Mouse (Mus musculus): ENCODE results near the gene Fam20a. TPM values are rescaled to one million over a fixed set of nuclear protein-coding genes. Genes with fewer than 3 reads are reported as not detected.

The Fam20a gene
- polyA plus RNA-seq (2014; fragmentation: Nextera tagmentation; extraction: Ambion mirVana), result 1.5 and 1.9 TPM in 2 replicates

DNA sequence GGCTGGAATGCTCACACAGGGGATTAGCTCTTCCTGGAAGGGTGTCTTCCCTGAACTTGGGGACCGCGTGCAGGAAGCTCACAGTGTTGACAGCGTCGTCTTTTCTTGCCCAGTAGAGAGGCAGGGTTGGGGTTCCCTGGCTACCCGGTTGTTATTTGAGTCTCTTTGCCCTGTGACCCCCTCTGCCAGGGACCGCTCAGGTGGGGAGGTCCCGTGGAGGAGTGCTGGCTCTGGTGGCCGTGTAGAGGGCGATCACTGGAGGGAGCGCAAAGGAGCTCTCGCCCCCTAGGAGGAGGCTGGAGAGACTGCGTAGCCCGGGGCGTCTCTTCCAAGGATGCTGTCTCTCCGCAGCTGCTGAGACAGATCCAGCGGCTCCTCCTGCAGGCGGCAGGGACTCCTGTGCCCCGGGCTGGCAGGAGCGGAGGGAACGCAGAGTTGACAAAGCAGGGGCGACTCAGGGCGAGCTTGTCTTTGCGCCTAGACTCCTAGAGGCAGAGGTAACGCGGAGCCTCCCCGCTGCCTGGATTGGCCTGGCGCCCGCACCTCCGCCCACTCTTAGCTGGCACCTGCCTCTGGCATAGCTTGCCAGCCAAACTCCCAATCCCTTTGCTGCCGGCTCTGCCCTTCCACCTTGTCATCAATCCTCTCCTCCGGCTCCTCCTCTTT lies at the start of gene Fam20a:
Gene Fam20a, minus strand, starts transcription at position 499 of the 666 bp plus-strand sequence.
- Histone ChIP-seq H3K4me2 (replicated peaks; ENCODE audit: low read depth, low read length) (peak within 1 kb of the TSS; percentile 96), H3K27me3 (ENCODE audit: control insufficient read depth, insufficient read depth, low read length) (peaks cover 6% of the 10 kb centered on the region), H3K4me1 (ENCODE audit: control insufficient read depth, insufficient read depth, low read length) (peaks cover 15% of the 10 kb centered on the region; the same call in 1 of the 2 replicates), H3K9ac (ENCODE audit: low read depth, low read length) (peak within 1 kb of the TSS; percentile 50), H3K4me3 (ENCODE audit: low read length) (peak within 1 kb of the TSS; percentile 46), H3K27ac (ENCODE audit: low read depth, low read length) (peak within 1 kb of the TSS; percentile 19; the same call in 1 of the 2 replicates), H3K9me3 (ENCODE audit: control insufficient read depth, low read length) (peaks cover 3% of the 10 kb centered on the region; the same call in 1 of the 2 replicates), H3K36me3 (ENCODE audit: control insufficient read depth, insufficient read depth, low read length) (no peaks in the 10 kb centered on the region)
- ATAC-seq (ENCODE audit: low FRiP score, low TSS enrichment), result peak; percentile 78
- WGBS, result 1% methylated on average over 28 of the region's 31 CpGs

DNA sequence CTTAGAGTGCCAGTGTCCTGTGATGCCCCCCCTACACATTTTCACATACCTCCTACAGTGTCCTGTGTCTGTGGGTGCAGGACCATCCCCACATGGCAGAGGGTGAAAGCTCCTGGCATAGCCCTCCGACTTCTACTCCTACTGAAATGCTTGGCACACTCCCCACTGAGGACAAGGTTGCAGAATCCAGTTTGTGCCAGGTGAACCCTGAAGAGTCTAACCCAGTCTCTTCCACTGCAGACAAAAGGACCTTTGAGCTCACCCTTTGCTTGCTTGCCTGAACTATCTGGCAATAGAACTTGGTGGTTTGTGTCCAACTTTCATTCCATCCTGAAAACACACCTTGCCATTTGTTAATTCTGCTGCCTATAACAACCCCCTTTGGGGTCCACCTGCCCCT lies 49.3 kb upstream of the Fam20a start:
- H3K4me3 ChIP-seq (ENCODE audit: low read length), result no peak overlapping the region
- no peak for ATAC-seq (ENCODE audit: low FRiP score, low TSS enrichment)
- no peaks in the 10 kb centered on the region for H3K36me3 ChIP-seq (ENCODE audit: control insufficient read depth, insufficient read depth, low read length)
- no peak overlapping the region for H3K27ac ChIP-seq (ENCODE audit: low read depth, low read length)
- no peaks in the 10 kb centered on the region for H3K4me1 ChIP-seq (ENCODE audit: control insufficient read depth, insufficient read depth, low read length)
- H3K27me3 ChIP-seq (ENCODE audit: control insufficient read depth, insufficient read depth, low read length), result no peaks in the 10 kb centered on the region
- H3K4me2 ChIP-seq (replicated peaks; ENCODE audit: low read depth, low read length), result no peak overlapping the region
- WGBS, result 80% methylated on average over 1 of the region's 1 CpGs
- H3K9ac ChIP-seq (ENCODE audit: low read depth, low read length), result no peak overlapping the region
- H3K9me3 ChIP-seq (ENCODE audit: control insufficient read depth, low read length), result no peaks in the 10 kb centered on the region

DNA sequence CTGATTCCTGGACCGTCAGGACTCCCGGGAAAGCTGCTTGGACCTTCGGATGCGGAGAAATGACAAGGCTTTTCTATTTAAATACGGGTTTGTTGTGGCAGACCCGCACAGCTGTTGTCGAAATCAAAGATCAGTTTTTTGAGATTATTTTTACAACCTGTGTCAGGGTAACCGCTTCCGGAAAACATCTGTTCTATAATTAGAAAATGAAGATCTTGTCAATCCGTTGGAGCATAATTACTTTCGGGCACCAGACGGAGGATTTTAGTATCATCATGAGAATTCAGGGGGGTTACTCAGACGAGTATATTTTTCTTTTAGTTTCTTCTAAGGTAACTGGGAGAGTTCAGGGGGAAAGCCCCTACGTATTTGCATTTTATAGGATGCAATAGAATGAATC lies 48.1 kb upstream of the Fam20a start:
- Histone ChIP-seq H3K27me3 (ENCODE audit: control insufficient read depth, insufficient read depth, low read length) (no peaks in the 10 kb centered on the region), H3K4me3 (ENCODE audit: low read length) (no peak overlapping the region), H3K36me3 (ENCODE audit: control insufficient read depth, insufficient read depth, low read length) (no peaks in the 10 kb centered on the region), H3K9me3 (ENCODE audit: control insufficient read depth, low read length) (no peaks in the 10 kb centered on the region), H3K27ac (ENCODE audit: low read depth, low read length) (no peak overlapping the region), H3K4me2 (replicated peaks; ENCODE audit: low read depth, low read length) (no peak overlapping the region), H3K9ac (ENCODE audit: low read depth, low read length) (no peak overlapping the region), H3K4me1 (ENCODE audit: control insufficient read depth, insufficient read depth, low read length) (no peaks in the 10 kb centered on the region)
- 66% methylated on average over 14 of the region's 14 CpGs for WGBS
- ATAC-seq (ENCODE audit: low FRiP score, low TSS enrichment), result no peak

DNA sequence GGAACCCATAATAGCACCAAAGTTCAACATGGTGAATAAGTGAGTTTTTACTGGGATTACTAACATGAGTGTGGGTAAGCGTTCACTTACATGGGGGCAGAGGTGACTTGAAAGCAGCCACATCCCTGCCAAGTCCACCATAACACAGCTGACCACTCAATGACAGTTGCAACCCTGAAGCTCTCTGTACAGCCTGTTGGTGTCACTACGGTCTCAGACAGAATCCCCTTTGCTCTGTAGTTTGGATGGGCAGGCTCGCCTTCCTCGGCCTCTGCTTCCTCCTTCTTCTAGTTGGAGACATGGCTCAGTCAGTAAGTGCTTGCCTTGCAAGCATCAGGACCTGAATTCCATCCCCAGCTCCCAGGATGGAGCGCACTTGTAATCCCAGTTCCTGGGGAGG lies 47.0 kb upstream of the Fam20a start:
- 74% methylated on average over 5 of the region's 5 CpGs for WGBS
- Histone ChIP-seq H3K27me3 (ENCODE audit: control insufficient read depth, insufficient read depth, low read length) (no peaks in the 10 kb centered on the region), H3K36me3 (ENCODE audit: control insufficient read depth, insufficient read depth, low read length) (no peaks in the 10 kb centered on the region), H3K4me3 (ENCODE audit: low read length) (no peak overlapping the region), H3K4me1 (ENCODE audit: control insufficient read depth, insufficient read depth, low read length) (no peaks in the 10 kb centered on the region), H3K4me2 (replicated peaks; ENCODE audit: low read depth, low read length) (no peak overlapping the region), H3K9ac (ENCODE audit: low read depth, low read length) (no peak overlapping the region), H3K27ac (ENCODE audit: low read depth, low read length) (no peak overlapping the region), H3K9me3 (ENCODE audit: control insufficient read depth, low read length) (no peaks in the 10 kb centered on the region)
- no peak for ATAC-seq (ENCODE audit: low FRiP score, low TSS enrichment)

DNA sequence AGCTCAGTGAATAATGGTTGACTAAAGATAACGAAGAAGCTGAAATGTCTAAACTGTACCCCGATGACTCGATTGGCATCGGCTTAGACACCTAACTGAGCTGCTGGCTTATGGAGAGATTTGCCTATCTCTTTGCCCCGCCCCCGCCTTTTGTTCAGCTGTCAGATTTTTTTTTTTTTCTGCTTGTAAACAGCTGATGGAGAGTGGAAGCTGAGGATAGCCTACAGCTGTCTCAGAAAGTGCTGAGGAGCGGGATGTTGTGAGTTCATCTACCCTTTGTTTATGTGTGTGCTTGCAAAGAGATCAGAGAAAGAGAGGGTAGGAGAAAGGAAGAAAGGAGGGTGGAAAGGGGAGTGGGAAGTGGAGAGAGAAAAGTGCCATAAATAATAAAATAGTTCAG lies 38.0 kb upstream of the Fam20a start:
- Histone ChIP-seq H3K27me3 (ENCODE audit: control insufficient read depth, insufficient read depth, low read length) (no peaks in the 10 kb centered on the region), H3K9ac (ENCODE audit: low read depth, low read length) (no peak overlapping the region), H3K4me3 (ENCODE audit: low read length) (no peak overlapping the region), H3K9me3 (ENCODE audit: control insufficient read depth, low read length) (no peaks in the 10 kb centered on the region), H3K4me1 (ENCODE audit: control insufficient read depth, insufficient read depth, low read length) (no peaks in the 10 kb centered on the region), H3K36me3 (ENCODE audit: control insufficient read depth, insufficient read depth, low read length) (no peaks in the 10 kb centered on the region), H3K27ac (ENCODE audit: low read depth, low read length) (no peak overlapping the region), H3K4me2 (replicated peaks; ENCODE audit: low read depth, low read length) (no peak overlapping the region)
- no peak for ATAC-seq (ENCODE audit: low FRiP score, low TSS enrichment)
- 86% methylated on average over 7 of the region's 7 CpGs for WGBS

DNA sequence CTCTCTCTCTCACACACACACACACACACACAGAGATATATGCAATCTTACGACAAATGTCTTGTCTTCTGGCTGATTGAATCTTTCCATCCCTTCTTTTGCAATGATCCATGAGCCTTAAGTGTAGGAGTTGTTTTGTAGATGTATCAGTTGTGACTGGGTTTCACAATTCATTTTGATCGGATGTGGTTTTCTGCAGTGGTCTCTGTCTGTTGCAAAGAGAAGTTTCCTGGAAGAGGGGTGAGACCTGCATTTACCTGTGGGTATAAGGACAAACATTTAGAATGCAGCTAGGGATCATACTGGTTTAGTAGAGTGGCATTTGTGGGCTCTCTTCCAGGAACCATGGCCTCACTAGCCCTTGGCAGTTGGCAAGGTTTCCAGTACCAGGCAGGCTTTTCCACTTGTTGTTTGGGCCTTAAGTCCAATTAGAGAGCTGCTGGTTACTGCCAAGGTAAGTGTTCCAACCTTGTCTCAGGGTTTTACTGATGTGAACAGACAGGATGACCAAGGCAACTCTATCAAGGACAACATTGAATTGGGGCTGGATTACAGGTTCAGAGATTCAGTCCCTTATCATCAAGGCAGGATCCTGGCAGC lies 36.6 kb upstream of the Fam20a start:
- no peaks in the 10 kb centered on the region for H3K4me1 ChIP-seq (ENCODE audit: control insufficient read depth, insufficient read depth, low read length)
- no peaks in the 10 kb centered on the region for H3K27me3 ChIP-seq (ENCODE audit: control insufficient read depth, insufficient read depth, low read length)
- H3K9ac ChIP-seq (ENCODE audit: low read depth, low read length), result no peak overlapping the region
- ATAC-seq (ENCODE audit: low FRiP score, low TSS enrichment), result no peak
- H3K9me3 ChIP-seq (ENCODE audit: control insufficient read depth, low read length), result no peaks in the 10 kb centered on the region
- H3K36me3 ChIP-seq (ENCODE audit: control insufficient read depth, insufficient read depth, low read length), result no peaks in the 10 kb centered on the region
- no peak overlapping the region for H3K27ac ChIP-seq (ENCODE audit: low read depth, low read length)
- no peak overlapping the region for H3K4me3 ChIP-seq (ENCODE audit: low read length)
- no peak overlapping the region for H3K4me2 ChIP-seq (replicated peaks; ENCODE audit: low read depth, low read length)
- 91% methylated on average over 2 of the region's 2 CpGs for WGBS

DNA sequence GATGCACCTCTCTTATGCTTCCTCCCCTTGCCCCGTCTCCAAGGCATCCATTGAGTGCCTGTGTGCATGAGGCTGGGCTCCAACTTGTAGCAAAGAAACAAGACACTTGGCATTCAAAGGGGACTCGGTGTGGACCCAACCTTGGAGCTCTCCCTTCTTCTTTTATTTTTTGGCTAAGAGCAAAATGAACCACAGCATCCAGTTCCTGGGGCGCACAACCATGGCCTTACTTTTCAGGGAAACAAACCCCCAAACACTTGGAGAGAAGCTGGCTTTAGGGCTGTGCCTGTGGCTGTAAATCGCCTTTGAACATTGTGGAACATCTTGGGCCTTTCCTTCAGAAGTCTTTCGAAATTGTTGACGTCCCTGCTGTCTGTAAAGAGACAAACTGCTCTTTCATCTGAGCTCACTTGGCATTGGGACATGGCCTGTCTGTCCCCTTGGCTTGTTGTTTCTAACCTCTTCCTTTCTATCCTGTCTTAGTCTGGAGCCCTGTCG lies 32.1 kb upstream of the Fam20a start:
- 65% methylated on average over 7 of the region's 7 CpGs for WGBS
- ATAC-seq (ENCODE audit: low FRiP score, low TSS enrichment), result no peak

DNA sequence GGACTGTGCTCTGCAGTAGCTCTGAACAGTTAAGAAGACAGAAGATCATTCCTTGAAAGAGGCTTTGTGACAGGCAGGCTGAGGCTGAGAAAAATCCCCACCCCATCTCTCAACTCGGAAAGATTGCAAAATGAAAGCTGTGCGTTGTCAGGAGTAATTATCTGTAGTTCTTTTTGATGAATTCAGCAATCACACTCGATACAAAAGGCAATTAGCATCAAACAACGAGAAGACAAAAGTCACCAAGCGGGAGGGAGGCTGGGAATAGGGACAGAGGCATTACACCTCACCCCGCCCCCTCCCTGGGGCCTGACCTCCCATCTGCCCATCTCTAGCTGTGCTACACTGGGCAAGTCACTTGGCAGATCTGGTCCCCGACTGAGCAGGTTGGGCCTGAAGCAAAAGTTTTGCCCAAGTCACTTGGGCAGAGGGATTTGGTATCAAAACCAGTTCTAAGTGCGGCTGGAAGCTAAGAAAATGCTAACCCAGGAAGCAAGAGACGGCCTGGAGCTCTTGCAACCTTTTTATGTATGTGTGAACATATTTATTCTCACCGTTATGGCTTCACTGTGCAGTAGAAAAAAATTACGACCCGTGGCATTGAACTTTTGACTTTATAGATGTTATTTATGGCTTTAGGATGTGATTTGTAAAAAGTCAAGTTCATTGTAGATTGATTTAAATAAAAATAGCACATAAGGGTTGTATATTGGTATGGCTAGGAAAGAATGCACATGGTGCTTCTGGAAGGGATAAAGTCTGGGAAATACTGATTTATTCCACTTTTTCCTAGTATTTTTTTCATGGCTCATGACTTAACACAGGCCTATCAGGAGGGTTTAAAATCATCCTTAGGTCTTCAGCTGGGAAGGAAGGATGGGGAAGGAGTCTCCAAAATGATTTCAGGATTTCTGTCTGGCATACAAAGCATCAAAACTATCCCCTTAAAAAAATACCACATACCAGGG lies 29.8 kb upstream of the Fam20a start:
- H3K4me3 ChIP-seq (ENCODE audit: low read length), result no peak overlapping the region
- no peaks in the 10 kb centered on the region for H3K27me3 ChIP-seq (ENCODE audit: control insufficient read depth, insufficient read depth, low read length)
- peaks cover 17% of the 10 kb centered on the region; the same call in 1 of the 2 replicates for H3K4me1 ChIP-seq (ENCODE audit: control insufficient read depth, insufficient read depth, low read length)
- WGBS, result 29% methylated on average over 12 of the region's 12 CpGs
- H3K9me3 ChIP-seq (ENCODE audit: control insufficient read depth, low read length), result no peaks in the 10 kb centered on the region
- H3K36me3 ChIP-seq (ENCODE audit: control insufficient read depth, insufficient read depth, low read length), result no peaks in the 10 kb centered on the region
- H3K27ac ChIP-seq (ENCODE audit: low read depth, low read length), result peak overlapping the region; percentile 55; the same call in 1 of the 2 replicates
- peak overlapping the region; percentile 4; the same call in 1 of the 2 replicates for H3K9ac ChIP-seq (ENCODE audit: low read depth, low read length)
- no peak overlapping the region; the same call in 1 of the 2 replicates for H3K4me2 ChIP-seq (replicated peaks; ENCODE audit: low read depth, low read length)
- peak; percentile 78; the same call in 1 of the 2 replicates for ATAC-seq (ENCODE audit: low FRiP score, low TSS enrichment)

More for the DNA sequence above, 32.1 kb upstream of the Fam20a start:
- Histone ChIP-seq H3K27me3 (ENCODE audit: control insufficient read depth, insufficient read depth, low read length) (no peaks in the 10 kb centered on the region), H3K4me3 (ENCODE audit: low read length) (no peak overlapping the region), H3K4me2 (replicated peaks; ENCODE audit: low read depth, low read length) (no peak overlapping the region), H3K4me1 (ENCODE audit: control insufficient read depth, insufficient read depth, low read length) (peaks cover 17% of the 10 kb centered on the region; the same call in 1 of the 2 replicates), H3K27ac (ENCODE audit: low read depth, low read length) (no peak overlapping the region), H3K9ac (ENCODE audit: low read depth, low read length) (no peak overlapping the region), H3K36me3 (ENCODE audit: control insufficient read depth, insufficient read depth, low read length) (no peaks in the 10 kb centered on the region), H3K9me3 (ENCODE audit: control insufficient read depth, low read length) (no peaks in the 10 kb centered on the region)
